Mouse (Mus musculus) midbrain, embryonic 13.5 days (tissue): Measurements from ENCODE around the gene Zbtb45. TPM values are rescaled to one million over a fixed set of nuclear protein-coding genes. Genes with fewer than 3 reads are reported as not detected.

ENCODE experiments used
- ATAC-seq: fragments of 200-750 bp; cut with Nextera tagmentation; 2 replicates; pipeline ENCODE4 v1.8.0; 2017; ENCODE audit warnings: mild to moderate bottlenecking, moderate TSS enrichment, moderate library complexity
- H3K27ac ChIP-seq: fragments of 300-500 bp; sonication (generic); 2 replicates; pipeline ENCODE4 v1.5.1; 2015; ENCODE audit warnings: inconsistent platforms, mild to moderate bottlenecking, moderate library complexity
- H3K27me3 ChIP-seq: fragments of 300-500 bp; sonication (generic); 2 replicates; pipeline ENCODE4 v1.6.1; 2015; ENCODE audit warnings: mild to moderate bottlenecking, inconsistent platforms
- H3K36me3 ChIP-seq: fragments of 300-500 bp; sonication (generic); 2 replicates; pipeline ENCODE4 v1.6.1; 2015; ENCODE audit warnings: mild to moderate bottlenecking, inconsistent platforms
- H3K4me1 ChIP-seq: fragments of 300-500 bp; sonication (generic); replicated peaks from 2 replicates; pipeline ENCODE4 v1.6.1; 2015; ENCODE audit warnings: inconsistent platforms
- H3K4me2 ChIP-seq: fragments of 300-500 bp; sonication (generic); replicated peaks from 2 replicates; pipeline ENCODE4 v1.6.1; 2015; ENCODE audit warnings: moderate library complexity, mild to moderate bottlenecking, inconsistent platforms
- H3K4me3 ChIP-seq: fragments of 300-500 bp; sonication (generic); replicated peaks from 2 replicates; pipeline ENCODE4 v1.5.1; 2015; ENCODE audit warnings: mild to moderate bottlenecking, inconsistent platforms
- H3K9ac ChIP-seq: fragments of 300-500 bp; sonication (generic); replicated peaks from 2 replicates; pipeline ENCODE4 v1.6.1; 2015; ENCODE audit warnings: mild to moderate bottlenecking, inconsistent platforms
- H3K9me3 ChIP-seq: fragments of 300-500 bp; sonication (generic); 2 replicates; pipeline ENCODE4 v1.6.1; 2016; ENCODE audit warnings: mild to moderate bottlenecking, inconsistent platforms
- WGBS: fragments of 180-500 bp; shearing (Covaris S2); methylation state at CpG from one replicate; pipeline ENCODE4 v1.1.7; 2015; 5-methylcytosine and 5-hydroxymethylcytosine counted together
- polyA plus RNA-seq: library from polyadenylated mRNA; unstranded; fragments of >200 nt; fragmentation: Nextera tagmentation; extraction: Ambion mirVana; gene quantifications from 2 replicates; pipeline ENCODE4 v1.2.1, GENCODE M21; 2015

Gene Zbtb45
- polyA plus RNA-seq: 37.3 and 41.2 TPM in 2 replicates

GRCm38 (mm10) chr7:13010005-13010908, at the start of gene Zbtb45:
Gene Zbtb45 (minus strand): TSS chr7:13010034.
- 15% methylated on average over 26 of the region's 26 CpGs for WGBS
- H3K4me1 ChIP-seq: peaks cover 29% of the 10 kb centered on the region
- H3K27ac ChIP-seq: peak within 1 kb of the TSS; percentile 93
- peaks cover 27% of the 10 kb centered on the region for H3K36me3 ChIP-seq
- H3K9ac ChIP-seq: peak within 1 kb of the TSS; percentile 86
- no peak for ATAC-seq
- no peaks in the 10 kb centered on the region for H3K9me3 ChIP-seq
- H3K4me2 ChIP-seq: peak within 1 kb of the TSS; percentile 81
- peak within 1 kb of the TSS; percentile 70 for H3K4me3 ChIP-seq
- H3K27me3 ChIP-seq: peaks cover 4% of the 10 kb centered on the region; the same call in 1 of the 2 replicates

GRCm38 (mm10) chr7:13059536-13059935, 49.7 kb upstream of the Zbtb45 start:
- Histone ChIP-seq H3K4me1 (no peaks in the 10 kb centered on the region), H3K9ac (no peak overlapping the region), H3K4me2 (no peak overlapping the region), H3K27ac (no peak overlapping the region), H3K4me3 (no peak overlapping the region), H3K9me3 (no peaks in the 10 kb centered on the region), H3K27me3 (no peaks in the 10 kb centered on the region), H3K36me3 (no peaks in the 10 kb centered on the region)
- WGBS: 85% methylated on average over 9 of the region's 9 CpGs
- no peak for ATAC-seq

GRCm38 (mm10) chr7:13056913-13057700, 47.3 kb upstream of the Zbtb45 start:
- H3K27ac ChIP-seq: no peak overlapping the region
- H3K4me2 ChIP-seq: no peak overlapping the region
- 51% methylated on average over 8 of the region's 8 CpGs for WGBS
- no peaks in the 10 kb centered on the region for H3K9me3 ChIP-seq
- peaks cover 7% of the 10 kb centered on the region for H3K4me1 ChIP-seq
- no peak for ATAC-seq
- H3K27me3 ChIP-seq: no peaks in the 10 kb centered on the region
- no peak overlapping the region for H3K4me3 ChIP-seq
- H3K9ac ChIP-seq: no peak overlapping the region
- H3K36me3 ChIP-seq: no peaks in the 10 kb centered on the region

DNA sequence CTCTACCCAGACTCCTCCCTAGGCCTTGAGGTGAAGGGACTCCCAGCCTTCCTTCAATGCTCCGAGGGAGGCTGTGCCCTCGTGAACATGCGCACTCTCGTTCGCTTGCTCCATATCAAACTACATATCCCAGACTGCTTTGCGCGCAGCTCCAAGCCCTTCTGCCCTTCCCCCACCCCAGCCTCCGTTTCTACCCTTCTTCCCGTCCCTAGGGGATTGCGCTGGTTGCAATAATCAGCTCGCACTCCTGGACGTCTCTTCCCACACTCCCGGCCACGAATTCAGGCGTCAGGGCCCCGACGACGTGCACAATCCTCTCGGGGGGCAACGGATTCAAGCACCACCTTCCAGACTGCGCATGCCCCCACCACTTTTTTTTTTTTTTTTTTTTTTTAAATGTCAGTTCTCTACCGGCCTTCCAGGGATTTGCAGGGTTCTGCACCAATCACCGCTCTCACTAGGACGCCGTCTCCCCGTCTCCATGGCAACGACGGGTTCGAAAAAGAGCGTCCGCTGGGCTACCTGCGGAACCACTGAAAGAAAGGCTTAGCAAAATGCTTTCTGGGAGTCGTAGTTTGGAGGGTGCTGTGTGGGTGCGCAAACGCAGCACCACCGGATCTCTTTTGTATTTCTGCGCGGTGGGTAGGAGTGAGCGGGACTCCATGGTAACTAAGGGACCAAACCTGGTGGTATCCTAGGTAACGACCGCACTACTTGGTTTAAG, 44.6 kb upstream of the Zbtb45 start, which contains the start of gene Mzf1:
TSS of gene Mzf1 (minus strand) at position 478 of the 724 bp plus-strand sequence.
- peak within 1 kb of the TSS; percentile 54 for H3K4me2 ChIP-seq
- H3K27me3 ChIP-seq: no peaks in the 10 kb centered on the region
- H3K36me3 ChIP-seq: peaks cover 4% of the 10 kb centered on the region; the same call in 1 of the 2 replicates
- no peaks in the 10 kb centered on the region for H3K9me3 ChIP-seq
- H3K4me1 ChIP-seq: peaks cover 7% of the 10 kb centered on the region
- WGBS: under 1% methylated on average over 41 of the region's 41 CpGs
- ATAC-seq: peak; percentile 96
- peak within 1 kb of the TSS; percentile 71 for H3K9ac ChIP-seq
- H3K27ac ChIP-seq: peak within 1 kb of the TSS; percentile 97
- peak within 1 kb of the TSS; percentile 58 for H3K4me3 ChIP-seq

- peak overlapping the region; percentile 97 for H3K27ac ChIP-seq
- ATAC-seq: no peak
- peak overlapping the region; percentile 54 for H3K4me2 ChIP-seq
- H3K4me3 ChIP-seq: peak overlapping the region; percentile 58
- H3K27me3 ChIP-seq: no peaks in the 10 kb centered on the region
- H3K4me1 ChIP-seq: peaks cover 7% of the 10 kb centered on the region
- WGBS: 3% methylated on average over 15 of the region's 15 CpGs
- peak overlapping the region; percentile 71 for H3K9ac ChIP-seq
- no peaks in the 10 kb centered on the region for H3K9me3 ChIP-seq
- peaks cover 4% of the 10 kb centered on the region; the same call in 1 of the 2 replicates for H3K36me3 ChIP-seq
Observed at GRCm38 (mm10) chr7:13053961-13054286, 44.1 kb upstream of the Zbtb45 start.

DNA sequence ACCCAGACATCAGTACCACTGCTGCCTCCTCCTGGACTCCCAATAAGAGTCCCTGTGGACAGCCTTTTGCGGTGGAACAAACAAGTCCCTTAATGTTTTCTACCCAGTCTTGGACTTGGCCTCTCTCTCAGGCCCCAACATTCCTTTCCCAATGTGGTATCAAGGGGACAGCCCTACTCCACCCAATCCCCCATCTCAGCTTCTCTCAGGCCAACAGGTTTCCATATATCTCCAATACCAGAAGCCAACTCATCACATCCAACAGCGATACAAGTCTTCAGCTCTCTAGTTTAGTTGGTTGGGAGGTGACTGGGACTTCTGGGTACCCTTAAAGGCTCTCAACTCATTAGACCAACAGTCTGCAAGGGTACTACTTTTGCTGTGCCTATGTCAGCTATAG, 43.7 kb upstream of the Zbtb45 start:
- Histone ChIP-seq H3K9ac (no peak overlapping the region), H3K9me3 (no peaks in the 10 kb centered on the region), H3K4me2 (peak overlapping the region; percentile 54), H3K4me3 (peak overlapping the region; percentile 58), H3K36me3 (peaks cover 4% of the 10 kb centered on the region; the same call in 1 of the 2 replicates), H3K4me1 (peaks cover 7% of the 10 kb centered on the region), H3K27ac (no peak overlapping the region), H3K27me3 (no peaks in the 10 kb centered on the region)
- 0 out of 2 replicates have a peak, but pooled peaks have one; percentile 0 for ATAC-seq
- 84% methylated on average over 2 of the region's 2 CpGs for WGBS

DNA sequence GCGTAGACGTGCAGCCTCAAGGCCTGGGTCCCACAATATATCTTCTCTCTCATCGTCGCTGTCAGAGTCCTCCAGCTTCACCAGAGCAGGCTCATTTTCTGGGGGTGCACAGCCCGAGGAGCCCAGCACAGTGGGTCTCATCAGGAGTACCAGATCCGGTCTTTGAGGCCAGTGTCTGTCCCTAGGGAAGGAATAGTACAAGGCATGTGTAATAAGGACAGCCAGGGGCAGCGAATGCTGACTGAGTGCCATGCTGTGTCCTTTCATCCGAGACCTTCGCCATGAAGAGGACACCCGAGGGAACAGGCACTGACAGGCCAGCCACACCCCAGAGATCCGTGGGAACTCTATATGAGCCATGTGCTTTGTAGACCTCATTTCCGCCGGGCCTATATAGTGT, 43.2 kb upstream of the Zbtb45 start:
- ATAC-seq: no peak
- H3K9me3 ChIP-seq: no peaks in the 10 kb centered on the region
- H3K4me1 ChIP-seq: peaks cover 7% of the 10 kb centered on the region
- no peak overlapping the region for H3K4me2 ChIP-seq
- WGBS: 89% methylated on average over 13 of the region's 13 CpGs
- H3K27me3 ChIP-seq: no peaks in the 10 kb centered on the region
- no peak overlapping the region for H3K27ac ChIP-seq
- no peak overlapping the region for H3K4me3 ChIP-seq
- H3K36me3 ChIP-seq: peaks cover 4% of the 10 kb centered on the region; the same call in 1 of the 2 replicates
- no peak overlapping the region for H3K9ac ChIP-seq

DNA sequence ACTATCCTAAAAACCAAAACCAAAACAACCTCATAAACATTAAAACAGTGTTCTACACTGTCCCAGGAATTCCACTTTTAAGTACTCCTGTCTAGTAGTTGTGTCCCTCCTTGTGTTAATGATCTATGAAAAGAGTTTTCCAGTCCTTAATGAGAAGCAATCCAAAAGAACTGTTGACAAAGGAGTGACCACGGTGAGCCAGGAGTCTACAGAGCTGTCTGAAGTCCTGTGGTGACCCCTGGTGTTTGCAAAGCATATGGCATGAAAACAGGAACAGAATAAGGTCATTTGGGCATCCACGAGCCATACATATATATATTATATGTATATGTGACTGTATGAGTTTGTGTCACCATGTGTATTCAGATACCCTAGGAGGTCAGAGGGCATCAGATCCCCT, 36.2 kb upstream of the Zbtb45 start:
- Histone ChIP-seq H3K4me3 (no peak overlapping the region), H3K27me3 (peaks cover 47% of the 10 kb centered on the region), H3K4me2 (no peak overlapping the region), H3K9me3 (no peaks in the 10 kb centered on the region), H3K9ac (no peak overlapping the region), H3K27ac (no peak overlapping the region), H3K36me3 (no peaks in the 10 kb centered on the region), H3K4me1 (peaks cover 17% of the 10 kb centered on the region)
- peak; percentile 47 for ATAC-seq
- 7% methylated on average over 2 of the region's 2 CpGs for WGBS

- H3K4me2 ChIP-seq: peak overlapping the region; percentile 91
- peak; percentile 43 for ATAC-seq
- H3K4me1 ChIP-seq: peaks cover 20% of the 10 kb centered on the region
- no peaks in the 10 kb centered on the region for H3K36me3 ChIP-seq
- peaks cover 51% of the 10 kb centered on the region for H3K27me3 ChIP-seq
- H3K9ac ChIP-seq: peak overlapping the region; percentile 83
- H3K27ac ChIP-seq: peak overlapping the region; percentile 68
- H3K9me3 ChIP-seq: no peaks in the 10 kb centered on the region
- H3K4me3 ChIP-seq: peak overlapping the region; percentile 51
- 3% methylated on average over 23 of the region's 23 CpGs for WGBS
Observed at GRCm38 (mm10) chr7:13044254-13044625, 34.4 kb upstream of the Zbtb45 start.

DNA sequence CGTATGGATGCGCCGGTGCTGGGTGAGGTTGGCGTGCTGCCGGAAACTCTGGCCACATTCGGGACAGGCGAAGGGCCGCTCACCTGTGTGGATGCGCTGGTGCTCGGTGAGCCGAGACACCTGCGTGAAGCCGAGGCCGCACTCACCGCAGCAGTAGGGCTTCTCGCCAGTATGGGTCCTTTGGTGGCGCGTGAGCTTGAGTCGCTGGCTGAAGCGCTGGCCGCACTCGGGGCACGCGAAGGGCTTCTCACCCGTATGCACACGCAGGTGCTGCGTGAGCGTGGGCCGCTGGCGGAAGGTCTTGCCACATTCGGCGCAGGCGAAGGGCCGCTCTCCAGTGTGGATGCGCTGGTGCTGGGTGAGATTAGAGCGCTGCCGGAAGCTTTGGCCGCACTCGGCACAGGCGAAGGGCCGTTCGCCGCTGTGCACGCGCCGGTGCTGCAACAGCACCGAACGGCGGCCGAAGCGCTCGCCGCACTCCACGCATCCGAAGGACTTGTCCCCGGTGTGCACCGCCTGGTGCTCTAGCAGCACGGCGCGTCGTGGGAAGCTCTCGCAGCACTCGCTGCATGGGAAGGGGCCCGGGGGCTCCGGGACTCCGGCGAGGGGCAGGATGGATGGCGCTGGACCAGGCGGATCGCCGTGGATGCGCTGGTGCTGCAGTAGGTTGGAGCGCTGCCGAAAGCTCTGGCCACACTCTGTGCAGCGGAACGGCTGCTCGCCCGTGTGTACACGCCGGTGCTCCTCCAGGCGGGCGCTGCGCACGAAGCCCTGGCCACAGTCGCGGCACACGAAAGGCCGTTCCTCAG, 33.8 kb upstream of the Zbtb45 start:
- WGBS: 4% methylated on average over 88 of the region's 88 CpGs
- Histone ChIP-seq H3K27ac (peak overlapping the region; percentile 68), H3K4me1 (peaks cover 26% of the 10 kb centered on the region), H3K9me3 (no peaks in the 10 kb centered on the region), H3K27me3 (peaks cover 51% of the 10 kb centered on the region), H3K4me2 (peak overlapping the region; percentile 91), H3K9ac (peak overlapping the region; percentile 83), H3K36me3 (no peaks in the 10 kb centered on the region), H3K4me3 (peak overlapping the region; percentile 51)
- ATAC-seq: peak; percentile 65

- Histone ChIP-seq H3K36me3 (no peaks in the 10 kb centered on the region), H3K27me3 (peaks cover 51% of the 10 kb centered on the region), H3K9me3 (no peaks in the 10 kb centered on the region), H3K4me2 (peak overlapping the region; percentile 91), H3K4me3 (peak overlapping the region; percentile 51), H3K4me1 (peaks cover 27% of the 10 kb centered on the region), H3K27ac (no peak overlapping the region), H3K9ac (peak overlapping the region; percentile 83)
- ATAC-seq: no peak
- 39% methylated on average over 16 of the region's 16 CpGs for WGBS
Observed at GRCm38 (mm10) chr7:13043120-13043444, 33.2 kb upstream of the Zbtb45 start.
